Mouse (Mus musculus) spleen, postnatal 14 days (tissue): ENCODE results near the gene Agpat2.

ENCODE experiments used
- DNase-seq, 2 experiments: peaks; one replicate each; pipeline ENCODE4 v3.0.0; 2021 to 2022; ENCODE audit warnings: low spot score in 2 of 2

Agpat2 gene

DNA sequence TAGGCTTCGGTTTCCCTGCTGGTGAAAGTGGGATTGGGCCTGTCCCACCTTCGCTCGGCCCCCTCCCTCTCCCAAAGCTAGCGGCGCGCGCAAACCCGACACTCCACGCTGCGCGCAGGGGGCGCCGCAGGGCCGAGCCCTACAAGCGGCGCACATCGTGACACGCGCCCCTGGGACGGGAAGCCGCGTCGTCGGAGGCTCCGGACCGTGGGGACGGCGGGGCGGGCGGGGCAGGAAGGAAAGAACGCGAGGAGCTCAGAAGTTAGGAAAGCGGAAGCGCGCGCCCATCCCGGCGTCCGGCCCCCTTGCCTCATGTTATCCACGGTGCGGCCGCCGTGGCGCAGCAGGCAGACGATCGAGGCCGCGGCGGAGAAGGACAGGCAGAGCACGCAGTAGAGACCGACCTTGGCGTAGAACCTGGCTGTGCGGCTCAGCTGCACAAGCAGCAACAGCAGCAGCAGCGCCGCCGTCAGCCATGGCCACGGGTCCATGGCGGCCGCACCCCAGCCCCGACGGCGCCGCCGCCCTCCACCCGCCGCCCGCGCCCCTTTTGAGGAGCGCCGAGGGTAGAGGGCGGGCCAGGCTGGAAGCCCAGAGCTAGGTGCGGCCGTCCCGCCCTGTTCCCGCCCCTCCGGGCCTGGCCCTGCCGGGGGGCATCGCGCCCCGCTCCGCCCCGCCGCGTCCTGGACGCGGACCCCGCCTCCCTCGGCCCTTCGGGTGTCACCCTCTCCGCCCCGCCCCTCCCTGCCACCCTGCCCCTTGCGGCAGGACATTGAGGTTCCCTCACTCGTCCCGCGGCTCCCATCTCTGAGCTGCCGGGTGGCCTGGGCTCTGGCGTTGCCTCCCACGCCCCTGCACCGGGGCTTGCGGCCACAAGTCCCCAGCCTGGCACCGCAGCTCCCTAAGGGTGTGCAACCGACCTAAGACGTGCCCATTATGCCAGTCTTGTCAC is at the start of gene Agpat2:
Agpat2 (minus strand) TSS at position 698 of the 952 bp plus-strand sequence.
- peak; percentile 46 to 59 for DNase-seq

GRCm38 (mm10) chr2:26646643-26647293 is 42.6 kb upstream of the Agpat2 start:
- peak; percentile 41 to 56 for DNase-seq

DNA sequence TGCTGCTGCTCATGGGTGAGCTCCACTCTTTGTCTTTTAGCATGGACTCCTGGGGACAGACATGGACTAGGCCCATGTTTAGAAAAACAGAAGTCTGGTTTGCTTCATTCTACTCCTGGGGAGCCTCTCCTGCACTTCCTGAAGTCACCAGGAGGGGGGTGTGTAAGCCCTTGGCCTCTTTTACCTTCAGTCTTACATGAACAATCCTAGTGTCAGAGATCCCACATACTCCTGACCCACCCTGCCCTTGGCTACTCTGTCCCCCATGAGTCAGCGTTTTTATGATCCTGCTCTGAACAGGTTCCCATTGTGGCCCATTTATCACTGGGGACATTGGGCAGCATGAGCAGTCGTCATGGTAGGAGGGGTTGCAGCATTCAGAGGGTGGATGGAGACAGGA is 39.7 kb upstream of the Agpat2 start:
- peak in 1 of 2 experiments; percentile 41 for DNase-seq

DNA sequence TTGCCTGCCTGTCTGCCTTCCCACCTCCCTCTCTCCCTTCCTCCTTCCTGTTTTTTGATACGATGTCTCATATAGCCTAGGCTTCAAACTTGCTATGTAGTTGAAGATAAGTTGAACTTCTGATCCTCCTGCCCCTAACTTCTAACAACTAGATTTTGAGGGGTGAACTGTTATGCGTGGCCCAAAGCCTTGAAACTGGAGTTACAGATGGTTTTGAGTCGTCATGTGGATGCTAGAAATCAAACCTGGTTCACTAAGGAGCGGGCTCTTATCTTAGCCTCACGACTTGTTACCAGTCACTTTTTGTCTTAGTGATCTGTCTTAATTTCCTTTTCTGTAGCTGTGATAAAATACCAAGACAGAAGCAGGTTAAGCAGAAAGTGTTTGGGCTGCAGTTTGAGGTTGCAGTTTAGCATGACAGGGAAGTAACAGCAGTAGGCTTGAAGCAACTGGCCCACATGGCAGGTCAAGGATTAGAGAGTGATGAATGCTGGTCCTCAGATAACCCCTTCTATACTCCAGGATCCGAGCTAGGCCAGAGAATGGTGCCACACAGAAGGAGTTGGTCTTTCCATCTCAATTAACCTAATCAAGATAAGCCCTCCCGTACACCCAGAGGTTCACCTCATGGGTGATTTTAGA is 36.9 kb upstream of the Agpat2 start:
- no peak for DNase-seq

GRCm38 (mm10) chr2:26639838-26640830 is 35.9 kb upstream of the Agpat2 start:
- peak; percentile 91 to 97 for DNase-seq

- DNase-seq = peak in 1 of 2 experiments; percentile 45
Measured at GRCm38 (mm10) chr2:26639083-26639482, 34.9 kb upstream of the Agpat2 start.

- DNase-seq = no peak
Measured at GRCm38 (mm10) chr2:26638572-26638971, 34.4 kb upstream of the Agpat2 start.

DNA sequence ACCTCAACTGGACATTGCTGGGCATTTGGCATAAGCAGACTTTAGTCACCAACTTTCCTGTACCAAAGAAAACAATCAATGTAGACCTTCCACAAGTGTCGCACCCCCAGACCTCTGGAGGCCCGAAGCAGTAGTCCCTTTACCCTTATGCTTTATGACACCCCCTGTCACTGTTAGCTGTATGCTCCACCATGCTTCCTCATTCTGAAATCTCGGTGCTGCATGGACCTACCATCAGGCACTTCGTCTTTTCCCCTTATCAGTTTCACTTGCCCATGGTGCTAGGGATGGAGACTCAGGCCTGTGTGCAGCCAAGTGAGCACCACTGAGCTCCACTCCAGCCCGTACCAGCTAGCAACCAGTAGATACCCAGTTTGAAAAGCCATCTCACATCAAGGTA is 33.8 kb upstream of the Agpat2 start:
- no peak for DNase-seq

- DNase-seq = no peak
Measured at GRCm38 (mm10) chr2:26637316-26637932, 33.2 kb upstream of the Agpat2 start.

DNA sequence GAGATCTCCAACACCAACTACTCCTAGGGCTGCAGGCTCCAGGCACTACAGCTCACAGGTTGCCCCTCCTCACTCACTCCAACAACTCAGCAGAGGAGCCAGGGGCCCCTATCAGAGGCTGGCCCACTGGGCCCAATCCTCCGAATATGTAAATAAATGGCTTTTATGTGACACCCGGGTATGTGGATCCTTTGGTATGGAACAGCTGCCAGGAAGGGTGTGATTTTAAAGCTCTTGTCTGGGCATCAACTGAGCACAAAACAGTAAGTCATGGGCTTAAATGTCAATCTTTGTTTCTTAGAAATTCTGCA is 32.1 kb upstream of the Agpat2 start:
- DNase-seq = no peak

DNA sequence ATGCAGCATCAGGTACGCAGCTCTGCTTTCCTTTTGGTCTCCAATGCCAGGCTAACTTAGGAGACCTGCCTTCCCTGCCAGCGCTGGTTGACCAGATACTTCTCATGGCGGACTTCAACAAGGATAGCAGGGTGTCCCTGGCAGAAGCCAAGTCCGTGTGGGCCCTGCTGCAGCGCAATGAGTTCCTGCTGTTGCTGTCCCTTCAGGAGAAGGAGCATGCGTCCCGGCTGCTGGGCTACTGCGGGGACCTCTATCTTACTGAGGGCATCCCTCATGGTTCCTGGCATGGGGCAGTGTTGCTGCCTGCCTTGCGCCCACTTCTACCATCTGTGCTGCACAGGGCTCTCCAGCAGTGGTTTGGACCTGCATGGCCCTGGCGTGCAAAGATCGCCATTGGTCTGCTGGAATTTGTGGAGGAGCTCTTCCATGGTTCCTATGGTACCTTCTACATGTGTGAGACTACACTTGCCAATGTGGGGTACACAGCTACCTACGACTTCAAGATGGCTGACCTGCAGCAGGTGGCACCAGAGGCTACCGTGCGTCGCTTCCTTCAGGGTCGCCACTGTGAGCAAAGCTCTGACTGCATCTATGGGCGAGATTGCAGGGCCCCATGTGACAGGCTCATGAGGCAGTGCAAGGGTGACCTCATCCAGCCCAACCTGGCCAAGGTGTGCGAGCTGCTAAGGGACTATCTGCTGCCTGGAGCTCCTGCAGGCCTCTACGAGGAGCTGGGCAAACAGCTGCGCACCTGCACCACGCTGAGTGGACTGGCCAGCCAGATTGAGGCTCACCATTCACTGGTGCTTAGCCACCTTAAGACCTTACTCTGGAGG is 31.5 kb upstream of the Agpat2 start:
- DNase-seq = no peak

DNA sequence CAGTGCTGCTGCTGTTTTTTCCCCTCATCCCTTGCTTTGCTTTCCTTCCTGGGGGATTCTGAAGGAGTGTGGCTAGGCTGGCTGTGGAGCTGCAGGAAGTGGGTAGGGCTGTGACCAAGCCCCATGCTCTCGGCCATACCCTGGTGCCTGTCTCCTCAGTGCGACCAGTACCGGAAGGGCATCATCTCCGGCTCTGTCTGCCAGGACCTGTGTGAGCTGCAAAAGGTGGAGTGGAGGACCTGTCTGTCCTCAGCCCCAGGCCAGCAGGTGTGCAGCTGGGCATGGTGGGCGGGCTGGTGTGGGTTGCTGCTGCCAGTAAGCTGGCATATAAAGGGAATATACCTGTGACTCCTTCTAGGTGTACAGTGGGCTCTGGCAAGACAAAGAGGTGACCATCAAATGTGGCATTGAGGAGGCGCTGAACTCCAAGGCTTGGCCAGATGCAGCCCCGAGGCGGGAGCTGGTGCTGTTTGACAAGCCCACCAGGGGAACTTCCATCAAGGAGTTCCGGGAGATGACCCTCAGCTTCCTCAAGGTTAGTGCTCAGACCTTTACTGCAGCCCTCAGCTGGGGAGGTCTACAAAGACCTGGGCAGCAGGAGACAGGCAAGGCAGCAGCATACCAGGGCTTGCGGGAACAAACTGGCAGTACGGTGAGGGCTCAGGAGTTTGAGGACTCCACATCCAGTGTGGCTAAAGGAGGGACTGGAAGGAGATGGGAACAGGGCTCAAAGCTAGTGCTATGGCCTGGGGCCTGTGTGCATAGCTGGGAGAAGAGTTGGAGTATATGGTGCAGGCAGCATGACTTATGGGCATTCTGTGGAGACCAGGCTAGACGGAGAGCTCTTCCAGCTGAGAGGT is 30.6 kb upstream of the Agpat2 start:
- no peak for DNase-seq

GRCm38 (mm10) chr2:26633953-26634530 is 29.8 kb upstream of the Agpat2 start:
- no peak for DNase-seq

- DNase-seq = no peak
Measured at GRCm38 (mm10) chr2:26632541-26633395, 28.6 kb upstream of the Agpat2 start.

DNA sequence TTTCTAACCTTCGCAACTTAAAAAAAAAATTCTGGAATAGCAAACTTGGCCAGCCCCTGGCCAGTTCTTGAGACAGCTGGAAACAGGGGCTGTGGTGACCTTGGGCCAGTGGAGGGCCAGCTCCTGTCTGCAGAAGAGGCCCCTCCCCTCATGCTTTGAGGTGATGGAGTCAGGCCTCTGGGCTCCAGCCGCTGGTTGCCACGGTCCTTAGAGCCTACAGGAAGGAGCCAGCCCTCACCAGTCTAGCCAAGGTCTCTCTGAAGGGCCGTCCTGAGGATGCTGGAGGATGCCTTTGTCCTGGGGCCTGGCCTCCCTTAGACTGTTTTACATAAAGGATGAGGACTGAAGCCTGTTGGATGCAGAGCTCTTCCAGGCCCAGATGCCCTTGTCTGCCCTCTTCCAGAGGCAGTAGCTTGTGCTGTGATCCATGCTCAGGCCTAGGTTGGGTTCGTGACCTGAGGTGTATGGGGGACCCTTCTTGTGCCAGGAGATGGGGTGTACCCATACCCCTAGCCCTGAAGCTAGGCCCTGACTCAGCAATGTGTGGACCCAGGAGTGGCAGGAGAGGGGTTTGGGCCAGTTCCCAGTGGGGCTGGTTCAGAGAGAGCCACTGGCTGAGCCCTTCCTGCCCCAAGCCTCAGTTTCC is 24.7 kb upstream of the Agpat2 start:
- no peak for DNase-seq

GRCm38 (mm10) chr2:26627921-26628739 is 23.9 kb upstream of the Agpat2 start, which contains the start of gene Fam69b:
TSS of gene Fam69b (plus strand) at chr2:26628457.
- DNase-seq = no peak
